Mouse (Mus musculus): ENCODE measurements around the gene Plcl2. TPM values are rescaled to one million over a fixed set of nuclear protein-coding genes. Genes with fewer than 3 reads are reported as not detected.

The Plcl2 gene
- polyA plus RNA-seq, 1 experiment from 2014 or later: 10.5 TPM

- no peak for ATAC-seq (ENCODE audit: low FRiP score, low read depth)
- 69% methylated on average over 4 of the region's 4 CpGs for WGBS
Measured at GRCm38 (mm10) chr17:50668681-50669208, 159.5 kb downstream of the Plcl2 start.

GRCm38 (mm10) chr17:50671416-50671815 is 162.2 kb downstream of the Plcl2 start:
- 72% methylated on average over 5 of the region's 5 CpGs for WGBS

More at GRCm38 (mm10) chr17:50668681-50669208, 159.5 kb downstream of the Plcl2 start:
- Histone ChIP-seq H3K4me2 (no peak overlapping the region), H3K4me3 (no peak overlapping the region), H3K9ac (no peak overlapping the region), H3K27me3 (no peaks in the 10 kb centered on the region), H3K4me1 (replicated peaks) (no peaks in the 10 kb centered on the region), H3K36me3 (no peaks in the 10 kb centered on the region), H3K27ac (replicated peaks) (no peak overlapping the region), H3K9me3 (no peaks in the 10 kb centered on the region)

GRCm38 (mm10) chr17:50674580-50674979 is 165.4 kb downstream of the Plcl2 start:
- ATAC-seq (ENCODE audit: low FRiP score, low read depth): no peak
- Histone ChIP-seq H3K36me3 (no peaks in the 10 kb centered on the region), H3K4me3 (no peak overlapping the region), H3K9me3 (no peaks in the 10 kb centered on the region), H3K4me1 (replicated peaks) (peaks cover 15% of the 10 kb centered on the region), H3K4me2 (no peak overlapping the region), H3K9ac (no peak overlapping the region), H3K27me3 (no peaks in the 10 kb centered on the region), H3K27ac (replicated peaks) (no peak overlapping the region)
- 92% methylated on average over 7 of the region's 7 CpGs for WGBS

More at GRCm38 (mm10) chr17:50671416-50671815, 162.2 kb downstream of the Plcl2 start:
- no peak overlapping the region for H3K4me2 ChIP-seq
- H3K36me3 ChIP-seq: no peaks in the 10 kb centered on the region
- H3K4me1 ChIP-seq (replicated peaks): no peaks in the 10 kb centered on the region
- no peak overlapping the region for H3K27ac ChIP-seq (replicated peaks)
- H3K9me3 ChIP-seq: no peaks in the 10 kb centered on the region
- H3K27me3 ChIP-seq: no peaks in the 10 kb centered on the region
- no peak overlapping the region for H3K4me3 ChIP-seq
- no peak for ATAC-seq (ENCODE audit: low FRiP score, low read depth)
- H3K9ac ChIP-seq: no peak overlapping the region

GRCm38 (mm10) chr17:50675231-50675630 is 166.0 kb downstream of the Plcl2 start:
- no peak overlapping the region for H3K4me2 ChIP-seq
- H3K9me3 ChIP-seq: no peaks in the 10 kb centered on the region
- H3K27me3 ChIP-seq: no peaks in the 10 kb centered on the region
- H3K4me3 ChIP-seq: no peak overlapping the region
- no peak for ATAC-seq (ENCODE audit: low FRiP score, low read depth)
- H3K36me3 ChIP-seq: no peaks in the 10 kb centered on the region
- H3K27ac ChIP-seq (replicated peaks): no peak overlapping the region
- WGBS: 92% methylated on average over 11 of the region's 11 CpGs
- H3K4me1 ChIP-seq (replicated peaks): peaks cover 16% of the 10 kb centered on the region
- H3K9ac ChIP-seq: no peak overlapping the region

- WGBS: 96% methylated on average over 14 of the region's 14 CpGs
Measured at GRCm38 (mm10) chr17:50677334-50677733, 168.1 kb downstream of the Plcl2 start.

GRCm38 (mm10) chr17:50677978-50678712 is 168.9 kb downstream of the Plcl2 start:
- Histone ChIP-seq H3K9ac (no peak overlapping the region), H3K27ac (replicated peaks) (no peak overlapping the region), H3K9me3 (no peaks in the 10 kb centered on the region), H3K4me1 (replicated peaks) (peaks cover 16% of the 10 kb centered on the region), H3K27me3 (no peaks in the 10 kb centered on the region), H3K4me2 (no peak overlapping the region), H3K36me3 (no peaks in the 10 kb centered on the region), H3K4me3 (no peak overlapping the region)
- WGBS: 61% methylated on average over 10 of the region's 10 CpGs
- no peak for ATAC-seq (ENCODE audit: low FRiP score, low read depth)

More at GRCm38 (mm10) chr17:50677334-50677733, 168.1 kb downstream of the Plcl2 start:
- Histone ChIP-seq H3K27me3 (no peaks in the 10 kb centered on the region), H3K27ac (replicated peaks) (no peak overlapping the region), H3K9ac (no peak overlapping the region), H3K4me1 (replicated peaks) (peaks cover 16% of the 10 kb centered on the region), H3K4me2 (no peak overlapping the region), H3K4me3 (no peak overlapping the region), H3K9me3 (no peaks in the 10 kb centered on the region), H3K36me3 (no peaks in the 10 kb centered on the region)
- no peak for ATAC-seq (ENCODE audit: low FRiP score, low read depth)

GRCm38 (mm10) chr17:50678748-50679147 is 169.5 kb downstream of the Plcl2 start:
- Histone ChIP-seq H3K4me2 (no peak overlapping the region), H3K4me3 (no peak overlapping the region), H3K27ac (replicated peaks) (no peak overlapping the region), H3K36me3 (no peaks in the 10 kb centered on the region), H3K27me3 (no peaks in the 10 kb centered on the region), H3K4me1 (replicated peaks) (peaks cover 16% of the 10 kb centered on the region), H3K9ac (no peak overlapping the region), H3K9me3 (no peaks in the 10 kb centered on the region)
- 58% methylated on average over 2 of the region's 2 CpGs for WGBS
- peak; percentile 46; the same call in 1 of the 2 replicates for ATAC-seq (ENCODE audit: low FRiP score, low read depth)

GRCm38 (mm10) chr17:50679613-50680534 is 170.7 kb downstream of the Plcl2 start:
- H3K4me2 ChIP-seq: no peak overlapping the region

GRCm38 (mm10) chr17:50682696-50683095 is 173.5 kb downstream of the Plcl2 start:
- Histone ChIP-seq H3K4me1 (replicated peaks) (peaks cover 15% of the 10 kb centered on the region), H3K9me3 (no peaks in the 10 kb centered on the region), H3K36me3 (no peaks in the 10 kb centered on the region), H3K4me2 (no peak overlapping the region), H3K27ac (replicated peaks) (no peak overlapping the region), H3K27me3 (no peaks in the 10 kb centered on the region), H3K9ac (no peak overlapping the region), H3K4me3 (no peak overlapping the region)
- 69% methylated on average over 3 of the region's 3 CpGs for WGBS
- no peak for ATAC-seq (ENCODE audit: low FRiP score, low read depth)

More at GRCm38 (mm10) chr17:50679613-50680534, 170.7 kb downstream of the Plcl2 start:
- Histone ChIP-seq H3K36me3 (no peaks in the 10 kb centered on the region), H3K4me1 (replicated peaks) (peaks cover 16% of the 10 kb centered on the region), H3K9me3 (no peaks in the 10 kb centered on the region), H3K27ac (replicated peaks) (no peak overlapping the region), H3K4me3 (no peak overlapping the region), H3K27me3 (no peaks in the 10 kb centered on the region), H3K9ac (no peak overlapping the region)
- 92% methylated on average over 12 of the region's 12 CpGs for WGBS
- no peak for ATAC-seq (ENCODE audit: low FRiP score, low read depth)

GRCm38 (mm10) chr17:50684960-50685645 is 175.9 kb downstream of the Plcl2 start:
- Histone ChIP-seq H3K36me3 (no peaks in the 10 kb centered on the region; the same call in 1 of the 2 replicates), H3K27me3 (no peaks in the 10 kb centered on the region), H3K27ac (replicated peaks) (no peak overlapping the region), H3K4me3 (no peak overlapping the region), H3K9me3 (no peaks in the 10 kb centered on the region), H3K4me1 (replicated peaks) (no peaks in the 10 kb centered on the region), H3K4me2 (no peak overlapping the region), H3K9ac (no peak overlapping the region)
- 71% methylated on average over 7 of the region's 7 CpGs for WGBS
- 0 out of 2 replicates have a peak, but pooled peaks have one; percentile 27 for ATAC-seq (ENCODE audit: low FRiP score, low read depth)

GRCm38 (mm10) chr17:50687670-50688069 is 178.5 kb downstream of the Plcl2 start:
- Histone ChIP-seq H3K4me2 (no peak overlapping the region), H3K4me1 (replicated peaks) (no peaks in the 10 kb centered on the region), H3K9ac (no peak overlapping the region), H3K9me3 (no peaks in the 10 kb centered on the region), H3K27ac (replicated peaks) (no peak overlapping the region), H3K27me3 (no peaks in the 10 kb centered on the region), H3K4me3 (no peak overlapping the region), H3K36me3 (no peaks in the 10 kb centered on the region; the same call in 1 of the 2 replicates)
- WGBS: 77% methylated on average over 10 of the region's 10 CpGs
- ATAC-seq (ENCODE audit: low FRiP score, low read depth): no peak
